Mouse (Mus musculus) midbrain, embryonic 11.5 days (tissue): ENCODE measurements around the gene Bhlhe40. TPM values are rescaled to one million over a fixed set of nuclear protein-coding genes. Genes with fewer than 3 reads are reported as not detected.

Source experiments
- ATAC-seq: fragments of 200-750 bp; cut with Nextera tagmentation; 2 replicates; pipeline ENCODE4 v1.8.0; 2017; ENCODE audit warnings: moderate TSS enrichment, moderate library complexity; ENCODE audit not compliant: low FRiP score
- DNase-seq: peaks from one replicate; pipeline ENCODE4 v3.0.0; 2015; ENCODE audit warnings: low spot score; ENCODE audit errors: missing footprints
- H3K27ac ChIP-seq: fragments of 300-500 bp; sonication (generic); 2 replicates; pipeline ENCODE4 v1.5.1; 2014; ENCODE audit warnings: low read depth, low read length
- H3K27me3 ChIP-seq: fragments of 300-500 bp; sonication (generic); 2 replicates; pipeline ENCODE4 v1.6.1; 2014; ENCODE audit warnings: mild to moderate bottlenecking, low read length, moderate library complexity, mixed read lengths; ENCODE audit not compliant: control insufficient read depth, insufficient read depth
- H3K36me3 ChIP-seq: fragments of 300-500 bp; sonication (generic); 2 replicates; pipeline ENCODE4 v1.6.1; 2014; ENCODE audit warnings: mild to moderate bottlenecking, low read length, moderate library complexity, mixed read lengths; ENCODE audit not compliant: control insufficient read depth, insufficient read depth
- H3K4me1 ChIP-seq: fragments of 300-500 bp; sonication (generic); 2 replicates; pipeline ENCODE4 v1.6.1; 2014; ENCODE audit warnings: low read length; ENCODE audit not compliant: control insufficient read depth, insufficient read depth
- H3K4me2 ChIP-seq: fragments of 300-500 bp; sonication (generic); 2 replicates; pipeline ENCODE4 v1.6.1; 2014; ENCODE audit warnings: mild to moderate bottlenecking, moderate library complexity
- H3K4me3 ChIP-seq: fragments of 300-500 bp; sonication (generic); 2 replicates; pipeline ENCODE4 v1.5.1; 2014; ENCODE audit warnings: low read depth, low read length
- H3K9ac ChIP-seq: fragments of 300-500 bp; sonication (generic); 2 replicates; pipeline ENCODE4 v1.6.1; 2014; ENCODE audit warnings: low read length
- H3K9me3 ChIP-seq: fragments of 300-500 bp; sonication (generic); 2 replicates; pipeline ENCODE4 v1.6.1; 2016; ENCODE audit warnings: low read length; ENCODE audit not compliant: control insufficient read depth
- WGBS: fragments of 180-500 bp; shearing (Covaris S2); extraction: QIAGEN DNeasy Blood & Tissue Kit; methylation state at CpG from one replicate; pipeline ENCODE4 v1.1.7; 2014; 5-methylcytosine and 5-hydroxymethylcytosine counted together
- polyA plus RNA-seq: library from polyadenylated mRNA; unstranded; fragments of >200 nt; fragmentation: Nextera tagmentation; extraction: Ambion mirVana; gene quantifications from 2 replicates; pipeline ENCODE4 v1.2.1, GENCODE M21; 2014

Bhlhe40 gene
- polyA plus RNA-seq, 1 experiment from 2014 or later, result 1.7 TPM

- H3K27me3 ChIP-seq, result no peaks in the 10 kb centered on the region
- H3K9me3 ChIP-seq, result no peaks in the 10 kb centered on the region
- no peak overlapping the region for H3K4me2 ChIP-seq
- H3K9ac ChIP-seq, result no peak overlapping the region
- ATAC-seq (no peak), DNase-seq (no peak)
- no peak overlapping the region for H3K4me3 ChIP-seq
- H3K4me1 ChIP-seq, result no peaks in the 10 kb centered on the region
- H3K36me3 ChIP-seq, result no peaks in the 10 kb centered on the region
- no peak overlapping the region for H3K27ac ChIP-seq
- WGBS, result 90% methylated on average over 4 of the region's 4 CpGs
These were observed 20.7 kb downstream of the Bhlhe40 start for GRCm38 (mm10) chr6:108681084-108681483.

DNA sequence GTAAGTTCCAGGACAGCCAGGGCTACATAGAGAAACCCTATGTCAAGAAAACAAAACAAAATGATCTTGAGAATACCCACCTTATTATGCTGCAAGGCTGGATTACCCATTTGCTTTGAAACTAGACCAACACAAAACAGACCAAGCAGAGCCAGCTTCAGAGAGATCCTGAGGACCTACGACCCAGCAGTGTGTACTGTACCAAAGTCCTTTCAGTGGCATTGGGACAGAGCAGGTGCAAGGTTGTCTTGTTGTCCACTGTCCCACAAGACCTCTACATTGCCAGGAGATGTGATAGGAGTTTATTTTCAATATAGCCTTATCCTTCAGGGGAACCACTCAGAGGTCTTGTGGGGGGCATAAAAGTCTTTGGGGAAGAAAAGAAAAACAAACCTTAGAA, 22.7 kb downstream of the Bhlhe40 start:
- Histone ChIP-seq H3K9me3 (no peaks in the 10 kb centered on the region), H3K4me1 (no peaks in the 10 kb centered on the region), H3K4me3 (no peak overlapping the region), H3K9ac (no peak overlapping the region), H3K36me3 (no peaks in the 10 kb centered on the region), H3K4me2 (no peak overlapping the region), H3K27ac (no peak overlapping the region), H3K27me3 (no peaks in the 10 kb centered on the region)
- WGBS, result 85% methylated on average over 1 of the region's 1 CpGs
- DNase-seq, result no peak
- ATAC-seq, result no peak

- ATAC-seq (no peak), DNase-seq (no peak)
- 78% methylated on average over 5 of the region's 5 CpGs for WGBS
- Histone ChIP-seq H3K36me3 (no peaks in the 10 kb centered on the region), H3K9me3 (no peaks in the 10 kb centered on the region), H3K4me3 (no peak overlapping the region), H3K27ac (no peak overlapping the region), H3K4me2 (no peak overlapping the region), H3K4me1 (no peaks in the 10 kb centered on the region), H3K27me3 (no peaks in the 10 kb centered on the region), H3K9ac (no peak overlapping the region)
These were observed 24.0 kb downstream of the Bhlhe40 start for GRCm38 (mm10) chr6:108684430-108684829.

- Histone ChIP-seq H3K27me3 (no peaks in the 10 kb centered on the region), H3K9me3 (no peaks in the 10 kb centered on the region), H3K4me3 (no peak overlapping the region), H3K9ac (no peak overlapping the region), H3K36me3 (no peaks in the 10 kb centered on the region), H3K27ac (no peak overlapping the region), H3K4me1 (no peaks in the 10 kb centered on the region), H3K4me2 (no peak overlapping the region)
- no peak for ATAC-seq
- no peak for DNase-seq
- 61% methylated on average over 9 of the region's 9 CpGs for WGBS
These were observed 25.4 kb downstream of the Bhlhe40 start for GRCm38 (mm10) chr6:108685758-108686355.

GRCm38 (mm10) chr6:108686930-108687329, 26.5 kb downstream of the Bhlhe40 start:
- H3K27me3 ChIP-seq, result no peaks in the 10 kb centered on the region
- H3K27ac ChIP-seq, result no peak overlapping the region
- DNase-seq, result no peak
- H3K9ac ChIP-seq, result no peak overlapping the region
- no peaks in the 10 kb centered on the region for H3K36me3 ChIP-seq
- no peaks in the 10 kb centered on the region for H3K9me3 ChIP-seq
- no peaks in the 10 kb centered on the region for H3K4me1 ChIP-seq
- WGBS, result 84% methylated on average over 3 of the region's 3 CpGs
- ATAC-seq, result no peak
- no peak overlapping the region for H3K4me2 ChIP-seq
- H3K4me3 ChIP-seq, result no peak overlapping the region

- Histone ChIP-seq H3K36me3 (no peaks in the 10 kb centered on the region), H3K27me3 (no peaks in the 10 kb centered on the region), H3K4me3 (no peak overlapping the region), H3K9me3 (no peaks in the 10 kb centered on the region), H3K27ac (no peak overlapping the region), H3K9ac (no peak overlapping the region), H3K4me2 (no peak overlapping the region), H3K4me1 (no peaks in the 10 kb centered on the region)
- WGBS, result 74% methylated on average over 5 of the region's 5 CpGs
- ATAC-seq, result no peak
- DNase-seq, result no peak
These were observed 27.9 kb downstream of the Bhlhe40 start for GRCm38 (mm10) chr6:108688344-108688743.

DNA sequence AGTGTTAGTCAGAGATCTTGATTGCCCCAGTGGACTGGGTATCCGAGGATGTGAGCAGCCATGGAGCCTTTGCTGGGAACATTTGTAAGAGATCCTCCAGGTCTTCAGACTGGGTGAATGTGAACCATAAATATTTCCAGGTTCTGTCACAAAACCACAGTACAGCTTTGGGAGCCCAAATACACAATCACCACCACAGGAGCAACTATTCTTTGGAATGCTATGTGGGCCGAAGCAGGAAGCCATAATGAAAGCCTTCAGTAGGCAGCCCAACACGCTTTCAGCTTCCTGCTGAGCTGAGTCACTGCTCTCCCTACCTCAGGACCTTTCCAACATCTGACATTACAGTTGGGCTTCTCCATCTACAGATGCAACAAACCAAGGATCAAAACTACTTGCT, 32.6 kb downstream of the Bhlhe40 start:
- H3K4me3 ChIP-seq, result no peak overlapping the region
- no peak overlapping the region for H3K4me2 ChIP-seq
- no peak overlapping the region for H3K9ac ChIP-seq
- DNase-seq (no peak), ATAC-seq (no peak)
- no peak overlapping the region for H3K27ac ChIP-seq
- H3K9me3 ChIP-seq, result no peaks in the 10 kb centered on the region
- H3K27me3 ChIP-seq, result no peaks in the 10 kb centered on the region
- peaks cover 3% of the 10 kb centered on the region; the same call in 1 of the 2 replicates for H3K4me1 ChIP-seq
- 74% methylated on average over 3 of the region's 3 CpGs for WGBS
- no peaks in the 10 kb centered on the region for H3K36me3 ChIP-seq

GRCm38 (mm10) chr6:108694965-108695724, 34.7 kb downstream of the Bhlhe40 start:
- ATAC-seq (no peak), DNase-seq (no peak)
- no peak overlapping the region for H3K9ac ChIP-seq
- no peaks in the 10 kb centered on the region for H3K36me3 ChIP-seq
- WGBS, result 90% methylated on average over 8 of the region's 8 CpGs
- H3K27ac ChIP-seq, result no peak overlapping the region
- no peak overlapping the region for H3K4me3 ChIP-seq
- H3K4me1 ChIP-seq, result peaks cover 12% of the 10 kb centered on the region
- H3K4me2 ChIP-seq, result no peak overlapping the region
- no peaks in the 10 kb centered on the region for H3K9me3 ChIP-seq
- no peaks in the 10 kb centered on the region for H3K27me3 ChIP-seq
